Mouse (Mus musculus): Measurements from ENCODE around the gene H2-Q7. TPM values are rescaled to one million over a fixed set of nuclear protein-coding genes. Genes with fewer than 3 reads are reported as not detected.
"Not testable (repeated sequence)": the region's sequence is repeated elsewhere in the genome, so short reads cannot be mapped to it uniquely, and the experiment has no call there.

The H2-Q7 gene
- polyA plus RNA-seq (2016; fragmentation: Nextera tagmentation; extraction: Ambion mirVana) = 12.2 and 12.9 TPM in 2 replicates

DNA sequence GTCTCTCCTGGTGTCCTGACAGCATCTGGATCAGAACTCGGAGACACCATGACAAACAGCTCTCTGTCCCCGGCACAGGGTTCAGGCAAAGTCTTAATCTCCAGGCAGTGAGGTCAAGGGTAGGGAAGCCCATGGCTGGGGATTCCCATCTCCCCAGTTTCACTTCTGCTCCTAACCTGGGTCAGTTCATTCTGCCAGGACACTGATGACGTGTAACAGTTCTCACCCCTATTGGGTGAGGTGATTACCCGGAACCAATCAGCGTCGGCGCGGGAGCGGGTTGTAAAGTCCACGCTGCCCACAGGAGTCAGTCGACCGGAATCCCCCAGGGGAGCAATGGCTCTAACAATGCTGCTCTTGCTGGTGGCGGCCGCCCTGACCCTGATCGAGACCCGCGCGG lies at the start of gene H2-Q7:
TSS of gene H2-Q7 (plus strand) at position 271 of the 400 bp plus-strand sequence.
- peak; percentile 77 for DNase-seq (ENCODE audit: low spot score)
- Histone ChIP-seq H3K4me3 (peak within 1 kb of the TSS; percentile 59), H3K27me3 (replicated peaks; ENCODE audit: low read depth, poor library complexity, severe bottlenecking) (peaks cover 40% of the 10 kb centered on the region), H3K27ac (replicated peaks) (peak within 1 kb of the TSS; percentile 65)
- WGBS = 2% methylated on average over 18 of the region's 18 CpGs
- H3K4me1 ChIP-seq; H3K9me3 ChIP-seq; H3K36me3 ChIP-seq (replicated peaks): not testable (repeated sequence)

DNA sequence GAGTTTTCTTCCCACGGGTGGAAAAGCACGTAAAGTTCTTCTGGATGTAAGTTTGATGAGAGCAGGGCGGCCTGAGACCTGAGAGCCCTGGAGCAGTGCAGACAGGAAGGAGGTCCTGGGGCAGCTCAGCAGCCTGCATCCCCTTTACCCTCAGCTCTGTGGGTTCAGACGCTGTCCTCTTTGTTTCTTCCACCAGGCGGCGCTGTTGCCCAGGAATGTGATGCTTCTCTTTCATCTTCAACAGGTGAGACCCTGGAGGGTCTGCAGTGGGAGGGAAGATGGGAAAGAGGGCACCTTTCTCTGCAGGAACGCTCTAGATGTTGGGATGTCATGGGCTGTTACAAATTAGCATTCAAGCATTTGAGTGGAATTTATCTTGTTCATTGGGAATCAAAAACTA lies 49.2 kb upstream of the H2-Q7 start:
- not testable (repeated sequence) for H3K4me3 ChIP-seq
- H3K27me3 ChIP-seq (replicated peaks; ENCODE audit: low read depth, poor library complexity, severe bottlenecking) = peaks cover 23% of the 10 kb centered on the region
- WGBS = 5% methylated on average over 7 of the region's 7 CpGs

DNA sequence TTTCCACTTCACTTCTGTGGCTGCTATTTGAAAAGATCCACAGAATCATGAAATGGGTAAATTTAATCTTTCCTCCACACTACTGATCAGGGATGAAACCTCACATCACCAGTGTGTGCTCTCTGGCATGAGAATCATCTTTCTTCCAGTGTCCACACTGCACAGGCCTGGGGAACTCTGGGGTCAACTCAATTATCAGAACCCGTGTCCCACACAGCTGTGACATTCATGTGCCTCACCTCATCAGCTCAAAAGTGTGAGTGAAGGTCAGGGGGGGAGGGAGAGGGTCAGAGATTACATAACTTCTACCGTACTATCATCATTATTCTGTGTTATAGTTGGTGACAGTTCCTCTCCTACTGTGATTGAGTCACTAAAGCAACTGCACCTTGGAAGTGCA lies 46.3 kb upstream of the H2-Q7 start:
- not testable (repeated sequence) for H3K4me1 ChIP-seq; H3K9me3 ChIP-seq; H3K36me3 ChIP-seq (replicated peaks); H3K4me3 ChIP-seq; H3K27ac ChIP-seq (replicated peaks); DNase-seq (ENCODE audit: low spot score)
- H3K27me3 ChIP-seq (replicated peaks; ENCODE audit: low read depth, poor library complexity, severe bottlenecking) = peaks cover 34% of the 10 kb centered on the region
- WGBS = 67% methylated on average over 2 of the region's 2 CpGs

More for the DNA sequence above, 49.2 kb upstream of the H2-Q7 start:
- H3K4me1 ChIP-seq; H3K9me3 ChIP-seq; H3K36me3 ChIP-seq (replicated peaks); H3K27ac ChIP-seq (replicated peaks): not testable (repeated sequence)
- peak; percentile 64 for DNase-seq (ENCODE audit: low spot score)

DNA sequence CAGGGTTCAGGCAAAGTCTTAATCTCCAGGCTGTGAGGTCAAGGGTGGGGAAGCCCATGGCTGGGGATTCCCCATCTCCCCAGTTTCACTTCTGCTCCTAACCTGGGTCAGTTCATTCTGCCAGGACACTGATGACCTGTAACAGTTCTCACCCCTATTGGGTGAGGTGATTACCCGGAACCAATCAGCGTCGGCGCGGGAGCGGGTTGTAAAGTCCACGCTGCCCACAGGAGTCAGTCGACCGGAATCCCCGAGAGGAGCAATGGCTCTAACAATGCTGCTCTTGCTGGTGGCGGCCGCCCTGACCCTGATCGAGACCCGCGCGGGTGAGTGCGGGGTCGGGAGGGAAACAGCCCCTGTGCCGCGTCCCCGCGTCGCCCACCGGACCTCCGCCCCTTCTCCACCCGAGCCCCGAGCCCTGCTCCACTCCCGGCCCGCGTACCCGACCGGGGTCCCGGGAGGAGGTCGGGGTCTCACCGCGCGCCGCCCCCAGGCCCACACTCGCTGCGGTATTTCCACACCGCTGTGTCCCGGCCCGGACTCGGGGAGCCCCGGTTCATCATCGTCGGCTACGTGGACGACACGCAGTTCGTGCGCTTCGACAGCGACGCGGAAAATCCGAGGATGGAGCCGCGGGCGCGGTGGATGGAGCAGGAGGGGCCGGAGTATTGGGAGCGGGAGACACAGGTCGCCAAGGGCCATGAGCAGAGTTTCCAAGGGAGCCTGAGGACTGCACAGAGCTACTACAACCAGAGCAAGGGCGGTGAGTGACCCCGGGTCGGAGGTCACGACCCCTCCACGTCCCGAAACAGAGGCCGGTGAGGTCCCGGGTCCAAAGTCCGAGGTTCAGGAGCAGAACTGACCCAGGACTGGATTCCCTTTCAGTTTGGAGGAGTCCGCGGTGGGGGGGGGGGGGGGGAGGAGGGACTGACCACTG lies 44.8 kb upstream of the H2-Q7 start:
- H3K27ac ChIP-seq (replicated peaks); H3K9me3 ChIP-seq; H3K4me1 ChIP-seq; H3K36me3 ChIP-seq (replicated peaks): not testable (repeated sequence)
- Histone ChIP-seq H3K27me3 (replicated peaks; ENCODE audit: low read depth, poor library complexity, severe bottlenecking) (peaks cover 34% of the 10 kb centered on the region), H3K4me3 (peak overlapping the region; percentile 45)
- DNase-seq (ENCODE audit: low spot score) = peak; percentile 15
- 1% methylated on average over 59 of the region's 75 CpGs for WGBS

DNA sequence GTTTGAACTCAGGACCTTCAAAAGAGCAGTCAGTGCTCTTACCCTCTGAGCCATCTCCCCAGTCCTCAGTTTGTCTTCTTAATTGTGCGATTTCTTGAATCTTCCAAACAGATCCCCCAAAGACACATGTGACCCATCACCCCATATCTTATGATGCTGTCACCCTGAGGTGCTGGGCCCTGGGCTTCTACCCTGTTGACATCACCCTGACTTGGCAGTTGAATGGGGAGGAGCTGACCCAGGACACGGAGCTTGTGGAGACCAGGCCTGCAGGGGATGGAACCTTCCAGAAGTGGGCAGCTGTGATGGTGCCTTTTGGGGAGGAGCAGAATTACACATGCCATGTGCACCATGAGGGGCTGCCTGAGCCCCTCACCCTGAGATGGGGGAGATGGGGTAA lies 42.0 kb upstream of the H2-Q7 start:
- not testable (repeated sequence) for DNase-seq (ENCODE audit: low spot score); H3K4me3 ChIP-seq; H3K4me1 ChIP-seq; H3K36me3 ChIP-seq (replicated peaks); H3K27ac ChIP-seq (replicated peaks); H3K9me3 ChIP-seq
- WGBS = 83% methylated on average over 2 of the region's 2 CpGs
- peaks cover 29% of the 10 kb centered on the region for H3K27me3 ChIP-seq (replicated peaks; ENCODE audit: low read depth, poor library complexity, severe bottlenecking)

DNA sequence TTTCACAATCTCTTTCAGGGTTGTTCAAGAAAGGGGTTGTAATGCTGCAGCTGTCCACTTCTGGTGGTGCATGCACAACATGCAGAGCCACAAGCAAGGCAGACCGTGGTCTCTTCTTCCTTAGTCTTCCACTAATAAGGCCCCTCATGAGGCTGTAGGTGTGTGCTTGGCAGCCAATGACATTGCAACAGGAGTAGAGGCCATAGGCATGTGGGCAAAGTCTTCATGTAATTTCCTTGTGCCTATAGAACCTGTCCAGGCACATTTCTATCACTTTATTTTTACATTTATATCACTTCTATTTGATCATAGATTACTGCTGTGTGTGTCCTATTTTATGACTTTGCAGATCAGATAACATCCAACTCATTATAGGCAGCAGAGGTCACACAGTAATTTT lies 25.9 kb upstream of the H2-Q7 start:
- no CpG with 5 or more reads among the region's 1 CpGs for WGBS
- not testable (repeated sequence) for DNase-seq (ENCODE audit: low spot score); H3K27me3 ChIP-seq (replicated peaks; ENCODE audit: low read depth, poor library complexity, severe bottlenecking); H3K4me1 ChIP-seq; H3K9me3 ChIP-seq; H3K27ac ChIP-seq (replicated peaks); H3K36me3 ChIP-seq (replicated peaks); H3K4me3 ChIP-seq

DNA sequence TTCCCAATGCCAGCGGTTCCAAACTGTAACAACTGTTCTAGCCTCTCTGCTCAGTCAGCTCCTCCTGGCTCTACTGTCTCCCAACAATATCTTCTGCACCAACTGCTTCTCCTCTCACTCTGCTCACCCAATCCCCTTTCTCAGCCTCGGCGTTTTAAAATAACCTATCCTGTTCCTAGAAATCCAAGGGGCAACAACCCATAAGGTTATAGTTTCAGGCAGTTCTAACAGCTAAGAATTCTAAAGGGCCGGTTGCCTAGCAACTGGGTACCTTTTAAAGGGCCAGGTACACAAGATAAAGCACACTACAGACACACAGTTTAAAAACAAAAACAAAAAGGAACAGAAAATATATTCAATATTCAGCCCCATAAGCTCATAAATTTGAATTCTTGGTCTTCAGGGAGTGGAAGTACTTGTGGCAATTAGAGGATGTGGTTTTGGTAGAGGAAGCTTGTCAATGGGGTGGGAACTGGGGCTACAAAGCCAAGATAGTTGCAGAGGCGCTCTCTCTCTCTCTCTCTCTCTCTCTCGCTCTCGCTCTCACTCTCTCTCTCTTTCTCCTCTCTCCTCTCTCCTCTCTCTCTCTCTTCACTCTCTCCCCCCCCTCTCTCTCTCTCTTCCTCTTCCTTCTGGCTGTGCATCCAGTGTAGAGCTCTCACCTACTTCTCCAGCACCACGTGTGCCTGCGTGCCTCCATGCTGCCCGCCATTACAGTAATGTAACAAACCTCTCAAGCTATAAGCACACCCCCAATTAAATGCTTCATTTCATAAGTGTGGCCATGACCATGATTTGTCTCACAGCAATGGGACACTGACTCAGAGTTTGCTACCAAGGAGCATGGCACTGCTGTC lies 23.5 kb upstream of the H2-Q7 start:
- H3K27me3 ChIP-seq (replicated peaks; ENCODE audit: low read depth, poor library complexity, severe bottlenecking) = peaks cover 19% of the 10 kb centered on the region
- WGBS = 77% methylated on average over 3 of the region's 10 CpGs

DNA sequence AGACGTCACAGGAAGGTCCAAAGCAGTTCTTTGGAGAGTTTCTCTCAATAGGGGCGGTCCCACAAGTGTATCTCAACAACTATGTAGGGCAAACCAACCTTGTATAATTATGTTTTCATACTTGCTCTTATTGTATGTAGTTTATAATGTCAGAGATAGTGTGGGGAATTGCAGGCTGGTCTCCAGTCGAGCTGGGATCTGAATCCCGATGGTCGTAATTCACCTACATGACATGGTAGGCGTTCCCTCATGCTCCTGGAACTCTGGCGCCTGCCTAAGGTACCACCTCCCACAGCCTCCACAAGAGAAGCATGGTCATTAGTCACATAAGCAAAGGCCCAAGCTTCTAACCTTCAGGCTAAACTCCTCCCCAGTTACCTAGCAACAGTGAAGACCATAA lies 20.2 kb upstream of the H2-Q7 start:
- Histone ChIP-seq H3K4me1 (no peaks in the 10 kb centered on the region), H3K36me3 (replicated peaks) (no peaks in the 10 kb centered on the region), H3K9me3 (no peaks in the 10 kb centered on the region), H3K4me3 (no peak overlapping the region), H3K27ac (replicated peaks) (no peak overlapping the region), H3K27me3 (replicated peaks; ENCODE audit: low read depth, poor library complexity, severe bottlenecking) (peaks cover 40% of the 10 kb centered on the region)
- DNase-seq (ENCODE audit: low spot score) = no peak
- 88% methylated on average over 7 of the region's 7 CpGs for WGBS

More for the DNA sequence above, 23.5 kb upstream of the H2-Q7 start:
- not testable (repeated sequence) for H3K36me3 ChIP-seq (replicated peaks); DNase-seq (ENCODE audit: low spot score); H3K4me3 ChIP-seq; H3K9me3 ChIP-seq; H3K27ac ChIP-seq (replicated peaks); H3K4me1 ChIP-seq

DNA sequence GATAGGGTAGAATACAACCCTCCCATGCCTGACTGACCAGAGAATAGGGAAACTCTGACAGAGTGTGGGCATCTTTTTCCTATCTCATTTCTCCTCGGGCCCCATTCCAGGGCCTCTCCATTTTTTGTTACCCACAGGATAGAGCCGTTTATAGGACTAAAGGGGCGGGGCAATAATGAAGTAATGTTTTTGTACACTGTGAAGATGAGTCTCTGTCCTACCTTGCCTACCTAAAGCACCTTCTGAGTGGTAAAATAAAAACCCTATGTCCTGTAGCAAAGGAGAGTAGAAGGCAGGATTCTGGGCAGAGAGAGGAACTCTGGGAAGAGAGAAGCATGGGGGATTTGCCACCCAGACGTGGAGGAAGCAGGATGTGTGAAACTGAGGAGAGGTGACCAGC lies 19.4 kb upstream of the H2-Q7 start:
- H3K4me1 ChIP-seq; H3K36me3 ChIP-seq (replicated peaks); H3K9me3 ChIP-seq; H3K27ac ChIP-seq (replicated peaks); DNase-seq (ENCODE audit: low spot score); H3K4me3 ChIP-seq: not testable (repeated sequence)
- WGBS = 71% methylated on average over 4 of the region's 4 CpGs
- H3K27me3 ChIP-seq (replicated peaks; ENCODE audit: low read depth, poor library complexity, severe bottlenecking) = peaks cover 45% of the 10 kb centered on the region

DNA sequence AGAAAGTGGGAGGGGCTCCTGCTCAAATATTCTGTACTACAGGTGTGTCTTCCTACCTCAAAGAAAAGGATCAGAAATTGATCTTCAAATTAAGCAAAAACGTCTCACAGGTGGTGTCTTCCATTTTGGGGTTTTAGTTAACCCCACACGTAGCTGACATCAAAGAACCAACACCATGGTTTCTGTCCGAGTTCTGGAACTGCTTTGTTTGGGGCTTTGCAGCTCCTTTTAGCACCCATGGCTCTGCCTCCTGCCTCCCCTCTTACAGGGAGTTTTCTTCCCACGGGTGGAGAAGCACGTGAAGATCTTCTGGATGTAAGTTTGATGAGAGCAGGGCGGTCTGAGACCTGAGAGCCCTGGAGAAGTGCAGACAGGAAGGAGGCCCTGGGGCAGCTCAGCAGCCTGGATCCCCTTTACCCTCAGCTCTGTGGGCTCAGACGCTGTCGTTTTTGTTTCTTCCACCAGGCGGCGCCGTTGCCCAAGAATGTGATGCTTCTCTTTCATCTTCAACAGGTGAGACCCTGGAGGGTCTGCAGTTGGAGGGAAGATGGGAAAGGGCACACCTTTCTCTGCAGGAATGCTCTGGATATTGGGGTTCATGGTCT lies 18.6 kb upstream of the H2-Q7 start:
- peaks cover 53% of the 10 kb centered on the region for H3K27me3 ChIP-seq (replicated peaks; ENCODE audit: low read depth, poor library complexity, severe bottlenecking)
- not testable (repeated sequence) for H3K4me3 ChIP-seq; H3K36me3 ChIP-seq (replicated peaks); H3K9me3 ChIP-seq; H3K27ac ChIP-seq (replicated peaks); H3K4me1 ChIP-seq
- DNase-seq (ENCODE audit: low spot score) = peak; percentile 67
- WGBS = 14% methylated on average over 11 of the region's 11 CpGs

DNA sequence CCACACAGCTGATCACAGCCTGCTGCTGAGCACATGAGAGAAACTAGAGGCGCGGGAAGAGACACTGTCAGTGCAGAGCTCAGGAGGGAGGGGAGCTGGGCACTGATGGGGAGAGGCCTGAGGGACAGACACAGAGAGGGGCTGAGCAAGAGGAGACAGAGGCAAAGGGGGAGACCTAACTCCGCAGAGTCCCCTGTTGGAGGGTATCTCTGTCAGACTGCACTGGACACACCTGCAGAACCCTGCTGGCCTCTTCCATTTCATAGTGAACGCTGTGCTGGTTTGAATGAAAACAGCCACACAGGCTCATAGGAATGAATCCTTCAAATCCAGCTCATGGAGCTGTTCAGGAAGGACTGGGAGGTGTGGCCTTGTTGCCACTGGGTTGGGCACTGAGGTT lies 17.6 kb upstream of the H2-Q7 start:
- DNase-seq (ENCODE audit: low spot score); H3K4me3 ChIP-seq; H3K9me3 ChIP-seq; H3K27ac ChIP-seq (replicated peaks); H3K36me3 ChIP-seq (replicated peaks): not testable (repeated sequence)
- peaks cover 63% of the 10 kb centered on the region for H3K27me3 ChIP-seq (replicated peaks; ENCODE audit: low read depth, poor library complexity, severe bottlenecking)
- WGBS = 88% methylated on average over 4 of the region's 4 CpGs
- peaks cover 12% of the 10 kb centered on the region for H3K4me1 ChIP-seq

DNA sequence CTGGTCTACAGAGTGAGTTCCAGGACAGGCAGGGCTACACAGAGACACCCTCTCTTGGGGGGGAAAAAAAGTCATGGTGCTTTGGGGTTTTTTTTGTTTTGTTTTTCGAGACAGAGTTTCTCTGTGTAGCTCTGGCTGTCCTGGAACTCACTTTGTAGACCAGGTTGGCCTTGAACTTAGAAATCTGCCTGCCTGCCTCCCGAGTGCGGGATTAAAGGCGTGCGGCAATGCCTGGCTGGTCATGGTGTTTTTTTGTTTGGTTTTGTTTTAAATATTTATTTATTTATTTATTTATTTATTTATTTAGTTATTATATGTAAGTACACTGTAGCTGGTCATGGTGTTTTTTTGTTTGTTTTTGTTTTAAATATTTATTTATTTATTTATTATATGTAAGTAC lies 16.6 kb upstream of the H2-Q7 start:
- H3K27ac ChIP-seq (replicated peaks); H3K9me3 ChIP-seq; DNase-seq (ENCODE audit: low spot score); H3K4me3 ChIP-seq; H3K36me3 ChIP-seq (replicated peaks): not testable (repeated sequence)
- peaks cover 66% of the 10 kb centered on the region for H3K27me3 ChIP-seq (replicated peaks; ENCODE audit: low read depth, poor library complexity, severe bottlenecking)
- peaks cover 12% of the 10 kb centered on the region for H3K4me1 ChIP-seq
- 89% methylated on average over 5 of the region's 5 CpGs for WGBS

Measured in embryonic facial prominence, embryonic 10.5 days (tissue).